Mouse (Mus musculus) neural tube, embryonic 14.5 days (tissue): ENCODE data around the gene Cyba. TPM values are rescaled to one million over a fixed set of nuclear protein-coding genes. Genes with fewer than 3 reads are reported as not detected.

Experiments
- ATAC-seq: fragments of 200-750 bp; cut with Nextera tagmentation; 2 replicates; pipeline ENCODE4 v1.8.0; 2017; ENCODE audit warnings: low read depth, mild to moderate bottlenecking, moderate TSS enrichment, moderate library complexity
- H3K27ac ChIP-seq: fragments of 300-500 bp; sonication (generic); 2 replicates; pipeline ENCODE4 v1.5.1; 2014; ENCODE audit warnings: low read depth, mild to moderate bottlenecking, control low read depth, low read length, moderate library complexity, mixed read lengths
- H3K27me3 ChIP-seq: fragments of 300-500 bp; sonication (generic); 2 replicates; pipeline ENCODE4 v1.6.1; 2014; ENCODE audit warnings: low read length; ENCODE audit not compliant: control insufficient read depth, insufficient read depth
- H3K36me3 ChIP-seq: fragments of 300-500 bp; sonication (generic); 2 replicates; pipeline ENCODE4 v1.6.1; 2014; ENCODE audit warnings: low read length, mixed read lengths; ENCODE audit not compliant: control insufficient read depth, insufficient read depth
- H3K4me1 ChIP-seq: fragments of 300-500 bp; sonication (generic); 2 replicates; pipeline ENCODE4 v1.6.1; 2014; ENCODE audit warnings: low read length; ENCODE audit not compliant: control insufficient read depth, insufficient read depth
- H3K4me2 ChIP-seq: fragments of 300-500 bp; sonication (generic); 2 replicates; pipeline ENCODE4 v1.6.1; 2014; ENCODE audit warnings: mild to moderate bottlenecking, low read depth, low read length, control low read depth
- H3K4me3 ChIP-seq: fragments of 300-500 bp; sonication (generic); 2 replicates; pipeline ENCODE4 v1.5.1; 2014; ENCODE audit warnings: low read depth, low read length, control low read depth, mixed read lengths
- H3K9ac ChIP-seq: fragments of 300-500 bp; sonication (generic); replicated peaks from 2 replicates; pipeline ENCODE4 v1.6.1; 2014; ENCODE audit warnings: low read depth, mild to moderate bottlenecking, control low read depth, low read length, mixed read lengths
- H3K9me3 ChIP-seq: fragments of 300-500 bp; sonication (generic); 2 replicates; pipeline ENCODE4 v1.6.1; 2016; ENCODE audit warnings: low read length; ENCODE audit not compliant: control insufficient read depth
- WGBS: fragments of 180-500 bp; shearing (Covaris S2); extraction: QIAGEN DNeasy Blood & Tissue Kit; methylation state at CpG from one replicate; pipeline ENCODE4 v1.1.7; 2014; 5-methylcytosine and 5-hydroxymethylcytosine counted together
- polyA plus RNA-seq: library from polyadenylated mRNA; unstranded; fragments of >200 nt; fragmentation: Nextera tagmentation; extraction: Ambion mirVana; gene quantifications from 2 replicates; pipeline ENCODE4 v1.2.1, GENCODE M21; 2014

Cyba gene
- polyA plus RNA-seq, 1 experiment from 2014 or later, result 23.9 TPM

DNA sequence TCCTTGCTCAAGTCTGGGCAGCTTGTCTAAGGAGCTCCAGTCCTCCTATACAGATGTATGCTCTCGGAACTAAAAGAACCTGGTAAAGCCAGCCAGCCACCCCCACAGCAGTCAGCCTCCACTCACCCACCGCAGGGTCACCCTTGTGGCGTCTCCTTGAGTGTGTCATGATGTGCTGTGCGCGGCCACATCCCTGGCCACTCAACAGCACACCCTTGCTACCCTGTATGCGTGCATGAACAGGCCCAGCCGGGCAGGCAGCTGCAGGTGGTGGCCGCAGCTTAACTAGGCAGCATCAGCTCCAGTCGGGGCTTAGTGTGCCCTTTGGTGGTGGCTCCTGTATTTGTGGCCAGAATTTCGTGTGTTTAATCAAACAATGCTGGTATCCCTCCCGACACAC lies 24.4 kb upstream of the Cyba start:
- Histone ChIP-seq H3K9me3 (no peaks in the 10 kb centered on the region), H3K4me2 (no peak overlapping the region), H3K4me3 (no peak overlapping the region), H3K36me3 (no peaks in the 10 kb centered on the region), H3K9ac (no peak overlapping the region), H3K27ac (no peak overlapping the region), H3K27me3 (peaks cover 20% of the 10 kb centered on the region), H3K4me1 (peaks cover 9% of the 10 kb centered on the region)
- ATAC-seq, result no peak
- WGBS, result 77% methylated on average over 11 of the region's 11 CpGs

DNA sequence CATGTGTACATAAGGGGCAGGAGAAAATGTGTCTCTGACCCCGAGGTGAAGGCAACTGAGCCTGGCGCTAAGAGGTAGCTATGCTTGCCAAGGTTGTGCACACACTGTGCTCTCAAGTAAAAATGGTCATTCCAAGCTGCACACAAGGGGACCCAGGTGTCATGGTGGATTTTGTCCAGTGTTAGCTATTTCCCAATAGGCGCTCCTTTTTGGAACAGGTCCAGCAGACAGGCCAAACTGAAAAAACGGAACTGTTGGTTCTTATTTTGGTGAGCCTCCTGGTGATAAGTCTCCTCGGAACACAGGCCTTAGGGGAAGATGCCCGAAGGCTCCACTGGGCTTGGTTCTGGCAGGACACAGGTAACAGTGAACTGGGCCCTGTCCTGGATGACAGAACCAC lies 21.7 kb upstream of the Cyba start:
- WGBS, result 93% methylated on average over 6 of the region's 6 CpGs
- Histone ChIP-seq H3K9ac (no peak overlapping the region), H3K4me2 (no peak overlapping the region), H3K9me3 (no peaks in the 10 kb centered on the region), H3K4me1 (no peaks in the 10 kb centered on the region), H3K4me3 (no peak overlapping the region), H3K36me3 (no peaks in the 10 kb centered on the region), H3K27me3 (peaks cover 1% of the 10 kb centered on the region), H3K27ac (no peak overlapping the region)
- ATAC-seq, result no peak

DNA sequence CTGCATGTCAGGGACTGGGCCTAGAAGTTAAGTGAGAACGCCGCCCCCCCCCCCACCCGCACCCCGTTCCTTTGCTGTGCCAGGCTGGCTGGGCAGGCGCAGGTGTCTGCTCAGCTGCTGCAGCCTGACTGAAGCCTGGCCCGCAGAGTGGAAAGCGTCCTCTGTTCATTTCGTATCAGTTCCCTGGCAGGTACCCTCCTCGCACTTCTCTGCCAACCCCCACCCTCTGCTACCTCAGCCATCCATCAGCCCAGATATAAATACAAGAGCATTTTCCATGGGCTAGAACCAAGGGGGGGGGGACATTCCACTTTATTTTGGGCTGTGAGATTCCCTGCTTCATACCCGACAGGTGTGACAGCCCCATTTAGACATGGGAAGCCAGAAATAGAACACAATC lies 19.4 kb upstream of the Cyba start:
- Histone ChIP-seq H3K27me3 (no peaks in the 10 kb centered on the region), H3K4me3 (no peak overlapping the region), H3K9ac (no peak overlapping the region), H3K4me1 (no peaks in the 10 kb centered on the region), H3K36me3 (no peaks in the 10 kb centered on the region), H3K9me3 (no peaks in the 10 kb centered on the region), H3K27ac (no peak overlapping the region), H3K4me2 (no peak overlapping the region)
- ATAC-seq, result no peak
- 96% methylated on average over 10 of the region's 10 CpGs for WGBS

DNA sequence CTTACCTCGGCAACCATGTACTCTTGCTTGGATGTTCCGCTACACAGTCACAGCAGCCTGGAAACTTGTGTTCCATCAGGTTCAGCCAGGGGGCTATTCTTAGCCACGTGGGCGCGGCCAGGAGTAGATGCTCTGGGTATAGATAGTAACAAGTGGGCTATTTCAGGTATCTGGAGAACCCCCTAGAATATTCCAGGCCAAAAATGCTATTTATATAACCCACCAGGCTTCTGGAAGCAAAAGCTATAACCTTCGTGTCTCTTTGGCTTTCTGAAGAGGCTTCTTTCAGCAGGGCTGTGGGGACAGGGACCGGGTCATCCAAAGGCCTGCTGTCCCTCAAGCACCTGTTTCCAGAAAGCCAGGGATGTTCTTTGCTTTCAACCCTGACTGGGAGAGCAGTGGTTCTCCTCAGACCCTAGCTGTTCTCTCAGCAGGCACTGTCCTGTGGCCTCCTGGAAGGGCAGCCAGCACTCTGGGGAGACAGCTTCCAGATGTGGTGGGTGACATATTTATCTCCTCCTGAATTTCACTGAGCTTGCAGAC lies 18.5 kb upstream of the Cyba start:
- Histone ChIP-seq H3K9ac (no peak overlapping the region), H3K4me3 (no peak overlapping the region), H3K9me3 (no peaks in the 10 kb centered on the region), H3K36me3 (no peaks in the 10 kb centered on the region), H3K27me3 (no peaks in the 10 kb centered on the region), H3K4me1 (no peaks in the 10 kb centered on the region), H3K27ac (no peak overlapping the region), H3K4me2 (no peak overlapping the region)
- ATAC-seq, result no peak
- 87% methylated on average over 7 of the region's 7 CpGs for WGBS

DNA sequence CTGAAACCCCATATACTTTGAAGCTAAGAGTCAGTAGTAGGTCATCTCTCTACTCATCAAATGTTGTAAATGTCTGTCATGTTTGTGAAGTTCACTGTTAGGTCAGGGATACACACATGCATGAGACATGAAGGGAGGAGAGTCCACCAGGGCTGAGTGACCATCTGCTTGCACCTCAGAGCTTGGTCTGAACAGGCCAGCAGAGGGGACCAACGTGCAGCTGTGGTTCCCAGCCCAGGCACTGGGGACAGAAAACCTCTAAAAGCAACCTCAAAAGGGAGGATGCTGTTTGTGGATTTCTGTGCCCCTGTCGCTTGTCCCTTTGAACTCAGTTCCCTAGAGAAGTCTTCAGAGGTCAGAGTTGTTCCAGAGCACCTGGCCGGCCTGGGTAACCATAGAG lies 12.5 kb upstream of the Cyba start:
- no peaks in the 10 kb centered on the region for H3K36me3 ChIP-seq
- peak overlapping the region; percentile 97; the same call in 1 of the 2 replicates for H3K27ac ChIP-seq
- no peaks in the 10 kb centered on the region for H3K27me3 ChIP-seq
- peaks cover 22% of the 10 kb centered on the region for H3K4me1 ChIP-seq
- H3K4me2 ChIP-seq, result peak overlapping the region; percentile 54
- ATAC-seq, result no peak
- 76% methylated on average over 3 of the region's 3 CpGs for WGBS
- H3K9ac ChIP-seq, result 0 out of 2 replicates have a peak overlapping the region, but pooled peaks have one; percentile 86
- no peaks in the 10 kb centered on the region for H3K9me3 ChIP-seq
- no peak overlapping the region; the same call in 1 of the 2 replicates for H3K4me3 ChIP-seq

DNA sequence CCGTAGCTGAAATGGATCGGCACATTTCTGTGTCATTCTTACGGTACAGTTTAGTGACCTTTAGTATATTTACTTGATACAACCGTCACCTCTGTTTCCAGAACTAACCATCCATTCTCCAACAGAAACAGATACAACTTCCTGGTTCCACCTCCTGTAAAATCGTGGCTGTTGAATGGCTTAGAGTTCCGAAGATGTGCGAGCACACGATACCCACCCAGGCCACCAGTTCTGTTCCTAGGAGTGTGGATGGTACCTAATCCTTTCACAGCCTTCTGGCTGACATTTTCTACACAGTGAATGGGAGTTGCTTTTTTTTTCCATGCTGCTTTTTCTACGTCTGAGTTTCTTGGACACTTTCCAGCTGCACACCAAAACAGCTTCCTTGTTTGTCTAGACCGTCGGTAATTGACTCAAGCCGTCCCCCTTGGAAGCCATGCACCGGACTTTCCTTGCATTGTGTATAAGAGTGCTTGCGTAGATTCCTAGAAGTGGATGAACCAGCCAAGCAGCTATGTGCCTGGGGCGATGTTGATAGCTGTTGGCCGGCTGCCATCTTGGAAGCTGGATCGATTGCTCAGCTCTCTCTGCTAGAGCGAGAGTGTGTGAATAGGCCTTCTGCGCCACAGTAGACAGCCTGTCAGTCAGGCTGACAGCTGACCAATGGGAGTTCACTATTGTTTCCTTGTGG lies 11.5 kb upstream of the Cyba start:
- Histone ChIP-seq H3K4me1 (peaks cover 22% of the 10 kb centered on the region), H3K9me3 (no peaks in the 10 kb centered on the region), H3K27me3 (no peaks in the 10 kb centered on the region), H3K4me2 (peak overlapping the region; percentile 54), H3K36me3 (peaks cover 4% of the 10 kb centered on the region; the same call in 1 of the 2 replicates), H3K4me3 (peak overlapping the region; percentile 68), H3K9ac (peak overlapping the region; percentile 86), H3K27ac (peak overlapping the region; percentile 97)
- peak; percentile 39; the same call in 1 of the 2 replicates for ATAC-seq
- 11% methylated on average over 19 of the region's 19 CpGs for WGBS

DNA sequence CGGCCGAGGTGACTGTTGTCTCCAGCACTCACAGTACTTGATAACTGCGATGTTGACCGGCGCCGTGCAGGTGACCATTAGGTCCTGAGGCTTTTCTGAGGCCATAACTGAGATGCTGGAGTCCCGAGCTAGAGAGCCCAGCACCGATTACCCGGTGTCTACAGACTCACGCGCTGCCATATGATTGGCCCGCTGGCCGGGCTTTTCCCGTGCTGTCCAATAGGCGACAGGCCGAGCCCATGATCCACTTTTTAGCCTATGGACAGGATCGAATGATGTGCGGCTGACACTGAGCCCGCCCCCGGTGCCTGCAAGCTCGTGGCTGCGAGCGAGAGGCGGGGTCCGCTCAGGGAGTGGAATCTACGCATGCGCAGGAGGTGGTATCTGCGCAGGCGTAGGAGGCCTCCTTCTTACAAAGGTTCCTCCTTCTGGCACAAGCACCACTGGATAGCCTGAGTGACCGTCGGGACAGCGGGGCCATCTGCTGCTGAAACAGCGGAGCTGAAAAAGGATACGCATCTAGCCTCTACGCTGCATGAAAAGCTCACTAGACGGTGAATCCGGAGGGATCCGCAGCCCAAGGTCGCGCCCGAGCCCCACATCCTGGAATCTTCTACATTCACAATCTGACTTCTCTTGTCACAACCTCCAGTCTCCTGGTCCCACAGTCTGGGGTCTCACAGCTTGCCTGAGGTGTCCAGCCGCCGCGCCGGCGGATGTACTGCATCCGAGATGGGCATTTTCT lies 10.7 kb upstream of the Cyba start, which contains the start of gene Mvd:
Gene Mvd (minus strand): TSS at position 161 of the 745 bp plus-strand sequence.
- no peaks in the 10 kb centered on the region for H3K9me3 ChIP-seq
- H3K4me2 ChIP-seq, result peak within 1 kb of the TSS; percentile 87
- peak within 1 kb of the TSS; percentile 86 for H3K9ac ChIP-seq
- under 1% methylated on average over 47 of the region's 47 CpGs for WGBS
- peak within 1 kb of the TSS; percentile 97 for H3K27ac ChIP-seq
- peak within 1 kb of the TSS; percentile 68 for H3K4me3 ChIP-seq
- ATAC-seq, result peak; percentile 99
- H3K27me3 ChIP-seq, result no peaks in the 10 kb centered on the region
- peaks cover 22% of the 10 kb centered on the region for H3K4me1 ChIP-seq
- H3K36me3 ChIP-seq, result peaks cover 4% of the 10 kb centered on the region; the same call in 1 of the 2 replicates

DNA sequence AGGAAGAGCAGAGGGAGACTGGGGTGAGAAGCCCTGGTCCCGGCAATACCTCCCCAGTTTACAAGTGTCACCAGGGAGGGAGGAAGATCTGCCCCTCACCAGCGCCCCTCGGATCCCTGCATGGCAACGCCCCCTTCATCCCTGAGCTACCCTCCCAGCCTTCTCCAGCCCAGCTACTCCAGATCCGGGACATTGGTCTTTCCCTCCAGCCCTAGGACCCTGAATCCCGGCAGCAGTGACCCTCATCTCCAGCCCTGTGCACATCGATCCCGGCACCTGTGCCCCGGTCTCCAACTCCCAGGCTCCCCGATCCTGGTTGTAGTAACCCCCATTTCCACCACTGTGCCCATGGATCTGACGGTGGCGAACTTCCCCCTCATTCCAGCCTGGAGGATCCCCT lies 10.1 kb upstream of the Cyba start:
- 0% methylated on average over 11 of the region's 12 CpGs for WGBS
- Histone ChIP-seq H3K27ac (peak overlapping the region; percentile 85), H3K9ac (peak overlapping the region; percentile 86), H3K4me2 (peak overlapping the region; percentile 87), H3K4me1 (peaks cover 22% of the 10 kb centered on the region), H3K9me3 (no peaks in the 10 kb centered on the region), H3K4me3 (peak overlapping the region; percentile 68), H3K27me3 (no peaks in the 10 kb centered on the region), H3K36me3 (peaks cover 4% of the 10 kb centered on the region; the same call in 1 of the 2 replicates)
- peak; percentile 31 for ATAC-seq

DNA sequence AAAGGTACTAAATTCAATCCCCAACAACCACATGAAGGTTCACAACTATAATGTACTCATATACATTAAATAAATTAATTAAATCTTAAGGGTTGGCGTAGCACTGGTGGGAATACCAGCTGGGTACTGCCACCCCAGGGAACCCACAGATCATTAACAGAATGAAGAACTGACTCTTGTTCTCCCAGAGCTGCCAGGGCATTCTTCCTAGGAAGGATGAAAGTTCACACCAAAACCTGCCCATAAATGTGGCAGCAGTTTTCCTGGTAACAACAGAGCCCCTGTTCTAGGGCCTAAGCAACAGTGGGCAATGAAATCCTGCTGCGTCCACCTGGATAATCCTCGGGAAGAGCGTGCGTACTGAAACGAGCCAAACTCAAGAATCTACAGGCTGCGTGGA lies 9.6 kb upstream of the Cyba start:
- no peak for ATAC-seq
- H3K9me3 ChIP-seq, result no peaks in the 10 kb centered on the region
- H3K27me3 ChIP-seq, result no peaks in the 10 kb centered on the region
- H3K4me3 ChIP-seq, result peak overlapping the region; percentile 68
- H3K27ac ChIP-seq, result peak overlapping the region; percentile 85; the same call in 1 of the 2 replicates
- peak overlapping the region; percentile 87 for H3K4me2 ChIP-seq
- WGBS, result 7% methylated on average over 7 of the region's 7 CpGs
- H3K4me1 ChIP-seq, result peaks cover 22% of the 10 kb centered on the region
- peak overlapping the region; percentile 86 for H3K9ac ChIP-seq
- H3K36me3 ChIP-seq, result peaks cover 4% of the 10 kb centered on the region; the same call in 1 of the 2 replicates
